Mouse (Mus musculus) liver, embryonic 14.5 days (tissue): ENCODE data around the gene Plppr1.

Experiments
- CTCF ChIP-seq: IDR thresholded peaks from 2 replicates; pipeline ENCODE4 v1.5.1; 2016; ENCODE audit warnings: antibody characterized with exemption, low read depth, control low read depth
- EP300 ChIP-seq: IDR thresholded peaks from 2 replicates; pipeline ENCODE4 v1.6.1; 2016; ENCODE audit warnings: antibody characterized with exemption, low read depth

DNA sequence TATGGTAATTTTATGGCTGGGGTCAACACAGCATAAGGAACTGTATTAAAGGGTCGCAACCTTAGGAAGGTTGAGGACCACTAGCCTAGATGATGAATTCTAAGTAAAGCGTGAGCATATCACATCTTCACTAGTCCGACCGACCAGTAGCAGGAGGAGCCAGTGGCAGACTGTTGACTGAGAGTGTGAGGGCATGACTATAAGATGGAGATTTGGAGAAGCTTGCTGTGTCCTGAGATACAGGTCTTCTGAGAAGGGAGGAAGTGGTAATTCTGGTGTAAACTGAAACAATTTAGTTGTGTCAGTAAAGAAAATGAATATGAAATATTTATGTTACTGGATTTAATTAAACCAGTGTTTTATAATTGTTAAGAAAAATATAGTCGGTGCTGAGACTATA, 180.4 kb downstream of the Plppr1 start:
- TF ChIP-seq CTCF = no peak
- no peak for TF ChIP-seq EP300
